Mouse (Mus musculus) E14TG2a.4 (cell line): ENCODE measurements at regions not wholly inside any gene's neighbourhood (a gene's known extent, or its start where the extent isn't known, plus 50 kb on each side); places are given as distances from the start of the nearest gene placed in this dataset.

Experiments used
- CTCF ChIP-seq: conservative IDR thresholded peaks from 2 replicates; pipeline ENCODE4 v1.5.1; 2014; ENCODE audit warnings: low read length
- POU5F1 ChIP-seq: IDR thresholded peaks from 2 replicates; pipeline ENCODE4 v1.6.1; 2014; ENCODE audit warnings: low read length, borderline replicate concordance

- TF ChIP-seq CTCF = no peak
- no peak for TF ChIP-seq POU5F1
Measured at GRCm38 (mm10) chr10:126480382-126480781, 420.8 kb downstream of the Atp23 start.
